Mouse (Mus musculus): Measurements from ENCODE around the gene Pth2. TPM values are rescaled to one million over a fixed set of nuclear protein-coding genes. Genes with fewer than 3 reads are reported as not detected.
A peak's percentile ranks its signal among the peaks of the same experiment; 100 is the strongest.

Gene Pth2
- polyA plus RNA-seq, 1 experiment from 2014 or later, result not detected

DNA sequence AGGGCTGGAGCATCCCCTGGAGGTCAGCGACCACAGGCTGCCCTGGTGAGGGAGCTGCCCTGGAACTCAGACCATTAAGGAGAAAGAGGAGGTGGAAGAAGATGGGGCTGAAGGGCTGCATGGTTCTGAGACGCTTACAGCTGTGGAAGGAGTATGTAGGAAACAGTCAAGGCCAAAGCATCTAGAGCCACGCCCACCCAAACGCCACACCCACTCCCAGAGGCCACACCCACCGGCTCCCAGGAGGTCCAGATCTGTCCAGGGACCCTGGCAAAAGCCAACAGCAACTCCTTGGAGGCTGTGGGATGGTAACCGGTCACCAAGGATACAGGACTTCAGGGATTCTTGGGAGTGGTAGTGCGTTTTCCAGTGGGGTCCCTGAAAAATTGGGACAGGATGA lies 2.2 kb upstream of the Pth2 start:
- TF ChIP-seq EP300 (optimal IDR thresholded peaks at IDR 0.05), result no peak
- TF ChIP-seq CTCF (IDR thresholded peaks at IDR 0.05; ENCODE audit: low read depth), result no peak
- ATAC-seq (ENCODE audit: low FRiP score, low TSS enrichment), result no peak
- 25% methylated on average over 7 of the region's 7 CpGs for WGBS

DNA sequence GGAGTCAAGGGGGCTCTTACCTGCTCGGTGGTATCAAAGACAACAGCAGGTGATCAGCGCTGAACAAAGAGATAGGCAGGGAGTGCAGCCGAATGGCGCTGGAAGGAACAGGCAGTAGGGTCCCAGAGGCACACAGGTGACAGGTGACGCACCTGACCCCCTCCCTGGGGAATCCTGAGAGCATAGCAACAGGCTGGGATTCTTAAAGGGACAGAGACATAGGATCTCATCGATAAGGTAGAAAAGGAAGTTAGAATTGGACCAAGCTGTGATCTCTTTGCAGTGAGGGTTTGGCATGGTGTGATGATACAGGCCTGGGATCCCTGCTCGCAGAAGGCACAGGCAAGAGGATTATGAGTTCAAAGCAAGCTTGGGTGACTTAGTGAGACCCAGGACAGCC lies 1.3 kb upstream of the Pth2 start, which contains the start of gene Gfy:
Gfy (minus strand) TSS at position 101 of the 400 bp plus-strand sequence.
- H3K4me1 ChIP-seq (replicated peaks; ENCODE audit: control insufficient read depth, insufficient read depth), result peaks cover 9% of the 10 kb centered on the region
- H3K27me3 ChIP-seq (ENCODE audit: control insufficient read depth, insufficient read depth, low read length), result peaks cover 32% of the 10 kb centered on the region; the same call in 1 of the 2 replicates
- TF ChIP-seq CTCF (IDR thresholded peaks at IDR 0.05; ENCODE audit: low read depth) (no peak), EP300 (optimal IDR thresholded peaks at IDR 0.05) (no peak)
- H3K4me2 ChIP-seq (replicated peaks; ENCODE audit: low read depth), result no peak within 1 kb of the TSS
- WGBS, result 22% methylated on average over 7 of the region's 7 CpGs
- H3K27ac ChIP-seq (replicated peaks), result no peak within 1 kb of the TSS
- DNase-seq (ENCODE audit: low spot score) (no peak), ATAC-seq (ENCODE audit: low FRiP score, low TSS enrichment) (no peak)
- H3K4me3 ChIP-seq (ENCODE audit: low read depth, low read length), result no peak within 1 kb of the TSS
- H3K9ac ChIP-seq (ENCODE audit: low read length), result no peak within 1 kb of the TSS
- no peaks in the 10 kb centered on the region for H3K9me3 ChIP-seq (ENCODE audit: control insufficient read depth, low read length)
- no peaks in the 10 kb centered on the region for H3K36me3 ChIP-seq (ENCODE audit: control insufficient read depth, insufficient read depth, low read length)

More for the DNA sequence above, 2.2 kb upstream of the Pth2 start:
- peaks cover 32% of the 10 kb centered on the region; the same call in 1 of the 2 replicates for H3K27me3 ChIP-seq (ENCODE audit: control insufficient read depth, insufficient read depth, low read length)
- H3K4me3 ChIP-seq (ENCODE audit: low read depth, low read length), result no peak overlapping the region
- no peaks in the 10 kb centered on the region for H3K9me3 ChIP-seq (ENCODE audit: control insufficient read depth, low read length)
- no peak overlapping the region for H3K4me2 ChIP-seq (replicated peaks; ENCODE audit: low read depth)
- H3K9ac ChIP-seq (ENCODE audit: low read length), result no peak overlapping the region
- no peak for DNase-seq (ENCODE audit: low spot score)
- H3K4me1 ChIP-seq (replicated peaks; ENCODE audit: control insufficient read depth, insufficient read depth), result peaks cover 9% of the 10 kb centered on the region
- H3K36me3 ChIP-seq (ENCODE audit: control insufficient read depth, insufficient read depth, low read length), result no peaks in the 10 kb centered on the region
- H3K27ac ChIP-seq (replicated peaks), result no peak overlapping the region

DNA sequence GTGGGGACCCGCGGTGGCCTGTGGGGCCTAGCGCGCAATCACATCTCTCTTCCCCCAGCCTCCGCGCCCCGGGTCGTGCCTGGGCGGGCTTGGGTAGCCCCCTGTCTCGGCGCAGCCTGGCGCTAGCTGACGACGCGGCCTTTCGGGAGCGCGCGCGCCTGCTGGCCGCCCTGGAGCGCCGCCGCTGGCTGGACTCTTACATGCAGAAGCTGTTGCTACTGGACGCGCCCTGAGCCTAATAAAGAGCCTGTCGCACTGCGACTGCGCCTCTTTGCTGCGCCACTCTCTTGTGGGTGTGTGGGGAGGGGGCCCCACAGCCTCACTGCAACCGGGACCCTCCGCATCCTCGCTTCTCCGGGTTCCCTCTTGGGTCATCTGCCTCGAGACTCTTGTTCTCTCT lies 745 bp downstream of the Pth2 start:
- Histone ChIP-seq H3K9me3 (ENCODE audit: control insufficient read depth, low read length) (no peaks in the 10 kb centered on the region), H3K4me1 (replicated peaks; ENCODE audit: control insufficient read depth, insufficient read depth) (peaks cover 3% of the 10 kb centered on the region), H3K27me3 (ENCODE audit: control insufficient read depth, insufficient read depth, low read length) (peaks cover 29% of the 10 kb centered on the region; the same call in 1 of the 2 replicates), H3K27ac (replicated peaks) (no peak overlapping the region), H3K4me3 (ENCODE audit: low read depth, low read length) (peak overlapping the region; percentile 15; the same call in 1 of the 2 replicates), H3K9ac (ENCODE audit: low read length) (no peak overlapping the region), H3K36me3 (ENCODE audit: control insufficient read depth, insufficient read depth, low read length) (no peaks in the 10 kb centered on the region), H3K4me2 (replicated peaks; ENCODE audit: low read depth) (no peak overlapping the region)
- WGBS, result 4% methylated on average over 34 of the region's 35 CpGs
- TF ChIP-seq EP300 (optimal IDR thresholded peaks at IDR 0.05), result no peak
- no peak; the same call in 1 of the 2 replicates for TF ChIP-seq CTCF (IDR thresholded peaks at IDR 0.05; ENCODE audit: low read depth)
- ATAC-seq (ENCODE audit: low FRiP score, low TSS enrichment), result 0 out of 2 replicates have a peak, but pooled peaks have one; percentile 16
- peak; percentile 60 for DNase-seq (ENCODE audit: low spot score)

DNA sequence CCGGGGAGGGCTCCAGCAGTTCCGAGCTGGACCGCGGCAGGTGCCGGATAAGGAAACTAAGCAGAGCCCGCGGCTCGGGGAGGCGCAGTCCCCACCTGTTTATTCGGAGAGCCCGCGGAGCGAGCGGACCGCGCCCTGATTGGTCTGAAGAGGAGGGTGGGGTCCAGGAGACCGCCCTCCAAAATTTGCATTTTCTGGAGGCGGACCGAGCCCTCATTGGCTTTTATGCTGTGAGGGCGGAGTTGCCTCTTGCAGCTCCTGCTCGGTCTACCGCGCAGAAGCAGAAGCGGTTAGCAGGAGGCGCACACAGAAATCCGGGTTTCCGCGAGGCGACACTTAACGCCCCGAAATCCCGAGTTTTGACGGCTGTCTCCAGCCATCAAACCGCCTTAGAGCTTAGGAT lies 1.4 kb downstream of the Pth2 start:
- H3K9ac ChIP-seq (ENCODE audit: low read length), result no peak overlapping the region
- H3K4me2 ChIP-seq (replicated peaks; ENCODE audit: low read depth), result peak overlapping the region; percentile 45
- under 1% methylated on average over 34 of the region's 34 CpGs for WGBS
- H3K27ac ChIP-seq (replicated peaks), result no peak overlapping the region
- TF ChIP-seq EP300 (optimal IDR thresholded peaks at IDR 0.05) (no peak), CTCF (IDR thresholded peaks at IDR 0.05; ENCODE audit: low read depth) (no peak)
- peaks cover 29% of the 10 kb centered on the region; the same call in 1 of the 2 replicates for H3K27me3 ChIP-seq (ENCODE audit: control insufficient read depth, insufficient read depth, low read length)
- peaks cover 3% of the 10 kb centered on the region for H3K4me1 ChIP-seq (replicated peaks; ENCODE audit: control insufficient read depth, insufficient read depth)
- H3K9me3 ChIP-seq (ENCODE audit: control insufficient read depth, low read length), result no peaks in the 10 kb centered on the region
- H3K36me3 ChIP-seq (ENCODE audit: control insufficient read depth, insufficient read depth, low read length), result no peaks in the 10 kb centered on the region
- DNase-seq (ENCODE audit: low spot score) (peak; percentile 94), ATAC-seq (ENCODE audit: low FRiP score, low TSS enrichment) (peak; percentile 90)
- peak overlapping the region; percentile 27; the same call in 1 of the 2 replicates for H3K4me3 ChIP-seq (ENCODE audit: low read depth, low read length)

DNA sequence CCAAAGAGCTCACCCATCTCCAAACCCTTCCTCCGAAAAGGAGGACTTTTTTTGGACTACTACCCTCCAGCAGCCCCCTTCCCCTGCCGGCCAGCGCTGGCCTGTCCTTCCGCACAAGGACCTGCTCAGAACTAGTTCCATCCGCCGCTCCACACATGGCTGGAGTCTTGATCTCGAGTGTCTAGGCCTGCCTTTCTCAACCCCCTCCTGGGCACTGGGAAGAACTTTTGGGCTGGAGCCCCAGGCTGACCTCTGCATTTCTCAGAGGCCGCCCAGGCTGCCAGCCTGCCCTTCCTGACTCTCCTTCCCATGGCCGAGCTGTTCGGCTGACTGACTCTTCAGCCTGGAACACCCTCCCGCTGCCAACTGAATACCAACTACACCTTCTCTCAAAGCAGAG lies 1.8 kb downstream of the Pth2 start:
- H3K4me1 ChIP-seq (replicated peaks; ENCODE audit: control insufficient read depth, insufficient read depth), result peaks cover 3% of the 10 kb centered on the region
- ATAC-seq (ENCODE audit: low FRiP score, low TSS enrichment) (no peak), DNase-seq (ENCODE audit: low spot score) (no peak)
- H3K4me3 ChIP-seq (ENCODE audit: low read depth, low read length), result peak overlapping the region; percentile 27; the same call in 1 of the 2 replicates
- peaks cover 26% of the 10 kb centered on the region; the same call in 1 of the 2 replicates for H3K27me3 ChIP-seq (ENCODE audit: control insufficient read depth, insufficient read depth, low read length)
- peak overlapping the region; percentile 45 for H3K4me2 ChIP-seq (replicated peaks; ENCODE audit: low read depth)
- no peaks in the 10 kb centered on the region for H3K9me3 ChIP-seq (ENCODE audit: control insufficient read depth, low read length)
- 14% methylated on average over 11 of the region's 11 CpGs for WGBS
- no peak for TF ChIP-seq EP300 (optimal IDR thresholded peaks at IDR 0.05)
- TF ChIP-seq CTCF (IDR thresholded peaks at IDR 0.05; ENCODE audit: low read depth), result no peak
- H3K9ac ChIP-seq (ENCODE audit: low read length), result 0 out of 2 replicates have a peak overlapping the region, but pooled peaks have one; percentile 23
- no peak overlapping the region for H3K27ac ChIP-seq (replicated peaks)
- H3K36me3 ChIP-seq (ENCODE audit: control insufficient read depth, insufficient read depth, low read length), result no peaks in the 10 kb centered on the region

DNA sequence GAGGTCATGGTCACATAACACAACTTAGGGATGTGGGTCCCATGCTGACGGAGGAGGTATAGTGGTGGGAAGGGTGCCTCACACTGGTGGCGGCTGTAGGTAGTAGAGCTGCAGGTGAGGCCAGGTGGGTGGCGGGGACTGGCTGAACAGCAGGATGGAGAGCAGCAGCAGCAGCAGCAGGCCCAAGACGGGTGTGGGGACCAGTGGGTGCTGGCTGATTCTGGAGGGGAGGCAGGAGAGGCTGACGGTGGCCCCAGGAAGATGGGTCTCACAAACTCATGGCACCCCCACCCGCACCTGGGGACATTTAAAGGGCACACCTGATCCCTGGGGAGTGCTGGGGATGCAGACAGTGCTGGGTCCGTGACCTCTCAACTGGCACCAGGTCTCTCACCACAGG lies 2.9 kb downstream of the Pth2 start:
- ATAC-seq (ENCODE audit: low FRiP score, low TSS enrichment) (no peak), DNase-seq (ENCODE audit: low spot score) (no peak)
- TF ChIP-seq EP300 (optimal IDR thresholded peaks at IDR 0.05) (no peak), CTCF (IDR thresholded peaks at IDR 0.05; ENCODE audit: low read depth) (no peak)
- Histone ChIP-seq H3K27ac (replicated peaks) (no peak overlapping the region), H3K4me1 (replicated peaks; ENCODE audit: control insufficient read depth, insufficient read depth) (peaks cover 3% of the 10 kb centered on the region), H3K9ac (ENCODE audit: low read length) (no peak overlapping the region), H3K27me3 (ENCODE audit: control insufficient read depth, insufficient read depth, low read length) (peaks cover 19% of the 10 kb centered on the region; the same call in 1 of the 2 replicates), H3K4me3 (ENCODE audit: low read depth, low read length) (no peak overlapping the region), H3K4me2 (replicated peaks; ENCODE audit: low read depth) (no peak overlapping the region), H3K36me3 (ENCODE audit: control insufficient read depth, insufficient read depth, low read length) (no peaks in the 10 kb centered on the region), H3K9me3 (ENCODE audit: control insufficient read depth, low read length) (no peaks in the 10 kb centered on the region)
- WGBS, result 65% methylated on average over 7 of the region's 7 CpGs
